Mouse (Mus musculus) testis, adult 2 months (tissue): ENCODE measurements at regions not wholly inside any gene's neighbourhood (a gene's known extent, or its start where the extent isn't known, plus 50 kb on each side); places are given as distances from the start of the nearest gene placed in this dataset.

Source experiments
- CTCF ChIP-seq: fragments of 200-500 bp; IDR thresholded peaks from 2 replicates; pipeline ENCODE4 v1.5.1; 2012; ENCODE audit warnings: low read depth, mild to moderate bottlenecking, inconsistent platforms, low read length, moderate library complexity; ENCODE audit not compliant: control insufficient read depth, insufficient read depth, insufficient replicate concordance
- POLR2A ChIP-seq: fragments of 200-500 bp; IDR thresholded peaks from 2 replicates; pipeline ENCODE4 v1.6.1; 2012; ENCODE audit warnings: low read depth, mild to moderate bottlenecking, inconsistent platforms, low read length, moderate library complexity; ENCODE audit not compliant: control insufficient read depth

GRCm38 (mm10) chr10:19460164-19460563 is 103.8 kb downstream of the Olig3 start:
- TF ChIP-seq POLR2A (no peak), CTCF (no peak)
